Mouse (Mus musculus) MEL (cell line): ENCODE results near the gene Rasl10b.

Source experiments
- CHD2 ChIP-seq: IDR thresholded peaks from 2 replicates; pipeline ENCODE4 v1.6.1; 2011; ENCODE audit warnings: low read length, improper control_type of control experiment
- CTCF ChIP-seq, 3 experiments: IDR thresholded peaks in 2 of 3; conservative IDR thresholded peaks in 1 of 3; 2 replicates each; pipeline ENCODE4 v1.5.1; 2011 to 2012; ENCODE audit warnings: low read length in 3 of 3, low read depth in 2 of 3, mild to moderate bottlenecking in 2 of 3, improper control_type of control experiment in 1 of 3, inconsistent platforms in 1 of 3, mixed read lengths in 1 of 3, moderate library complexity in 1 of 3; ENCODE audit not compliant: control insufficient read depth in 1 of 3, insufficient read depth in 1 of 3, poor library complexity in 1 of 3, severe bottlenecking in 1 of 3
- MAX ChIP-seq: IDR thresholded peaks from 2 replicates; pipeline ENCODE4 v1.6.1; 2011; ENCODE audit warnings: low read length, improper control_type of control experiment
- MAZ ChIP-seq: IDR thresholded peaks from 2 replicates; pipeline ENCODE4 v1.6.1; 2012; ENCODE audit warnings: low read depth, mild to moderate bottlenecking, inconsistent platforms, low read length, improper control_type of control experiment
- POLR2A ChIP-seq, 2 experiments: IDR thresholded peaks; 2 replicates each; pipeline ENCODE4 v1.6.1; 2011 to 2012; ENCODE audit warnings: low read length in 2 of 2, mild to moderate bottlenecking in 2 of 2, control low read depth in 1 of 2, improper control_type of control experiment in 1 of 2, low read depth in 1 of 2, moderate library complexity in 1 of 2; ENCODE audit not compliant: control insufficient read depth in 1 of 2, insufficient read depth in 1 of 2, poor library complexity in 1 of 2
- RAD21 ChIP-seq: IDR thresholded peaks from 2 replicates; pipeline ENCODE4 v1.6.1; 2011; ENCODE audit warnings: mild to moderate bottlenecking, low read depth, low read length, improper control_type of control experiment
- UBTF ChIP-seq: IDR thresholded peaks from 2 replicates; pipeline ENCODE4 v1.6.1; 2012; ENCODE audit warnings: low read depth, mild to moderate bottlenecking, inconsistent platforms, low read length, improper control_type of control experiment, moderate library complexity, borderline replicate concordance; ENCODE audit not compliant: insufficient read depth
- ZC3H11A ChIP-seq: IDR thresholded peaks from 2 replicates; pipeline ENCODE4 v1.6.1; 2012; ENCODE audit warnings: low read depth, mild to moderate bottlenecking, inconsistent platforms, low read length, improper control_type of control experiment

GRCm38 (mm10) chr11:83382876-83383531 is 25.9 kb upstream of the Rasl10b start:
- TF ChIP-seq RAD21 = no peak
- TF ChIP-seq UBTF = no peak
- no peak for TF ChIP-seq CTCF (IDR thresholded peaks at IDR 0.05 in 2 of 3, conservative IDR thresholded peaks at IDR 0.05 in 1 of 3; ENCODE audit: control insufficient read depth in 1 of 3, insufficient read depth in 1 of 3, low read depth in 2 of 3, low read length in 3 of 3, poor library complexity in 1 of 3, severe bottlenecking in 1 of 3)
- no peak for TF ChIP-seq ZC3H11A
- no peak for TF ChIP-seq POLR2A (IDR thresholded peaks at IDR 0.05; ENCODE audit: control insufficient read depth in 1 of 2, insufficient read depth in 1 of 2, low read depth in 1 of 2, low read length in 2 of 2, poor library complexity in 1 of 2)
- no peak for TF ChIP-seq CHD2
- no peak for TF ChIP-seq MAZ
- TF ChIP-seq MAX = no peak
